8 mouse cellular contexts compared by ENCODE assay signal in genomic region chr6:125231117-125232044, GRCm38 (mm10). TPM values are rescaled to one million over a fixed set of nuclear protein-coding genes. Genes with fewer than 3 reads are reported as not detected.
DNase-seq lines count a peak whose midpoint lies in the region; ATAC-seq and TF ChIP-seq lines count a peak whose summit lies in the region.

Tapbpl (minus strand) TSS chr6:125231860.

- peak; percentile 27; the same call in 1 of the 2 replicates for TF ChIP-seq POLR2A in brain, embryonic 14.5 days (IDR thresholded peaks at IDR 0.05; ENCODE audit: borderline replicate concordance, extremely low read depth, insufficient read depth, insufficient read length, poor library complexity, severe bottlenecking)
- TF ChIP-seq POLR2A in olfactory bulb, adult 2 months (IDR thresholded peaks at IDR 0.05; ENCODE audit: insufficient read depth, low read depth, low read length) = 0 out of 2 replicates have a peak, but pooled peaks have one; percentile 32

- ATAC-seq in G1E (ENCODE audit: extremely low read depth, insufficient number of reproducible peaks, low FRiP score, poor library complexity, severe bottlenecking) = peak; percentile 67
- peak; percentile 54 for ATAC-seq in lung, embryonic 16.5 days (ENCODE audit: low read depth)

- peaks cover 44% of the 10 kb centered on the region for H3K4me1 ChIP-seq in G1E (ENCODE audit: insufficient read depth, low read depth, low read length)
- H3K4me1 ChIP-seq in erythroblast, embryonic 14.5 days (ENCODE audit: control insufficient read depth) = peaks cover 31% of the 10 kb centered on the region
- H3K4me1 ChIP-seq in lung, embryonic 16.5 days (replicated peaks; ENCODE audit: control insufficient read depth, insufficient read depth, low read length) = peaks cover 16% of the 10 kb centered on the region; the same call in 1 of the 2 replicates
- peaks cover 7% of the 10 kb centered on the region for H3K4me1 ChIP-seq in olfactory bulb, adult 2 months (ENCODE audit: control insufficient read depth, insufficient read depth, low read length)

- H3K27ac ChIP-seq in lung, embryonic 16.5 days (ENCODE audit: low read length) = peak within 1 kb of the TSS; percentile 77
- H3K27ac ChIP-seq in olfactory bulb, adult 2 months (ENCODE audit: insufficient read depth, low read depth, low read length) = peak within 1 kb of the TSS; percentile 60

- no peak for TF ChIP-seq CTCF in G1E (IDR thresholded peaks at IDR 0.05; ENCODE audit: low read depth, low read length)
- no peak for TF ChIP-seq CTCF in brain, embryonic 14.5 days (IDR thresholded peaks at IDR 0.05; ENCODE audit: borderline replicate concordance, extremely low read depth, insufficient read depth, insufficient read length)
- TF ChIP-seq CTCF in olfactory bulb, adult 2 months (IDR thresholded peaks at IDR 0.05; ENCODE audit: insufficient read depth, low read depth, low read length) = no peak

- H3K4me2 ChIP-seq in lung, embryonic 16.5 days (ENCODE audit: low read depth, low read length) = peak within 1 kb of the TSS; percentile 90

- no peaks in the 10 kb centered on the region for H3K9me3 ChIP-seq in G1E (replicated peaks)
- no peaks in the 10 kb centered on the region for H3K9me3 ChIP-seq in erythroblast, embryonic 14.5 days (ENCODE audit: control insufficient read depth, low read length)
- H3K9me3 ChIP-seq in lung, embryonic 16.5 days (ENCODE audit: control insufficient read depth, low read length) = no peaks in the 10 kb centered on the region

- 3% methylated on average over 16 of the region's 16 CpGs for WGBS in lung, embryonic 16.5 days
- WGBS in olfactory bulb, adult 2 months = 5% methylated on average over 16 of the region's 16 CpGs

- peak within 1 kb of the TSS; percentile 83 for H3K9ac ChIP-seq in lung, embryonic 16.5 days (ENCODE audit: low read length)

- no peaks in the 10 kb centered on the region for H3K27me3 ChIP-seq in G1E (ENCODE audit: insufficient read depth, low read length)
- no peaks in the 10 kb centered on the region for H3K27me3 ChIP-seq in erythroblast, embryonic 14.5 days (ENCODE audit: control insufficient read depth)
- no peaks in the 10 kb centered on the region for H3K27me3 ChIP-seq in lung, embryonic 16.5 days (ENCODE audit: control insufficient read depth, insufficient read depth, low read depth, low read length)

- intact Hi-C loops in heart, postnatal 10 days (cut with DNase I) = loop anchor here (5.0 kb wide), 1 partner anchor 41 kb away; no protein-coding TSS in a partner anchor

- H3K36me3 ChIP-seq in G1E (replicated peaks) = peaks cover 36% of the 10 kb centered on the region
- H3K36me3 ChIP-seq in erythroblast, embryonic 14.5 days (ENCODE audit: control insufficient read depth) = peaks cover 4% of the 10 kb centered on the region
- no peaks in the 10 kb centered on the region for H3K36me3 ChIP-seq in lung, embryonic 16.5 days (ENCODE audit: control insufficient read depth, insufficient read depth, low read length)

- H3K4me3 ChIP-seq in G1E (ENCODE audit: low read depth, low read length) = peak within 1 kb of the TSS; percentile 74
- H3K4me3 ChIP-seq in erythroblast, embryonic 14.5 days (replicated peaks) = peak within 1 kb of the TSS; percentile 77
- peak within 1 kb of the TSS; percentile 66 for H3K4me3 ChIP-seq in lung, embryonic 16.5 days (ENCODE audit: low read length)
- peak within 1 kb of the TSS; percentile 50 for H3K4me3 ChIP-seq in olfactory bulb, adult 2 months (ENCODE audit: insufficient read depth, low read depth, low read length)

- peak; percentile 85 for DNase-seq in G1E (ENCODE audit: low spot score)
- peak; percentile 78 for DNase-seq in brain, embryonic 14.5 days (ENCODE audit: low read depth)
- peak; percentile 69 to 80 for DNase-seq in heart, postnatal 10 days
- DNase-seq in kidney, postnatal 36 days = peak; percentile 68 to 77
- DNase-seq in thymus, postnatal 25 days = peak; percentile 85

RNA-seq across cellular contexts. Expression of gene Tapbpl, which starts in this region (rescaled TPM):
- total RNA-seq in G1E (2014; fragmentation: Nextera tagmentation) (0.73 and 0.90 TPM in 2 replicates), G1E (2017) (1.2 and 1.8 TPM in 2 replicates)
- 1.2 and 1.4 TPM in 2 replicates for polyA plus RNA-seq in G1E (2012)
- polyA plus RNA-seq in brain, embryonic 14.5 days (2012; rRNA removed) = 2.7 and 3.1 TPM in 2 replicates
- 0.06 and 0.11 TPM in 2 replicates for polyA plus RNA-seq in erythroblast, embryonic 14.5 days (2012)
- total RNA-seq in heart, postnatal 10 days (2021) = 1 to 10 TPM; 2.8 to 4.4 TPM
- 9.0 and 10.0 TPM in 2 replicates for polyA plus RNA-seq in lung, embryonic 16.5 days (2015; fragmentation: Nextera tagmentation; extraction: Ambion mirVana)
- polyA plus RNA-seq in olfactory bulb, adult 2 months (2012; ENCODE audit: insufficient read depth, insufficient read length, low replicate concordance, missing spikeins) = not detected in 2 replicates

Comparison
In these comparisons a context has a peak if more than half of its experiments do, and no peak if none do; other contexts are left out.
1. Peak in every context shown above with its lines: DNase-seq, ATAC-seq, H3K4me3 ChIP-seq and H3K27ac ChIP-seq.